Mouse (Mus musculus) hematopoietic multipotent progenitor cell, adult 10-12 weeks (in vitro differentiated cells): ENCODE measurements around the gene Mup1. TPM values are rescaled to one million over a fixed set of nuclear protein-coding genes. Genes with fewer than 3 reads are reported as not detected.

Source experiments
- polyA plus RNA-seq: library from polyadenylated mRNA; stranded (reverse); fragments of >175 nt; gene quantifications from 2 replicates; pipeline ENCODE4 v1.2.3, GENCODE M21; 2012; ENCODE audit warnings: low replicate concordance

Gene Mup1
- not detected in 2 replicates for polyA plus RNA-seq

DNA sequence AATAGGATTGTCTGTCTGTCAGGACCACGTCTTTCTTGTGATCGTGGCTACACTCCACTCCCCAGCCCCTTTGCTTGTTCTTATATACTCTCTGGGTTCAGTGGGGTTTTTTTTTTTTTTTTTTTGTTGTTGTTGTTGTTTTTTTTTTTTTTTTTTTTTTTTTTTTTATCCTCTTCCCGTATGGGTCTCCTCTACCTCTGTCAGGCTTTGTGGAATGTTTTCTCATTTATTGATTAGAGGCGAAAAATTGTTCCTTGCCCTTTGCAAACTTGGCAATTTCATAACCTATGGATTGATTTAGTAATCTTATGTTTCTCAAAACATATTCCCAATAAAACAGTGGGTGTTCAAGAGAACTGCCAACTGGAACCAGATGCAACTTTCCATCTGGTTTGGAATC, at the start of gene Mup1:
Mup1 (minus strand) TSS at position 101 of the 400 bp plus-strand sequence.

Other genes with a start within 250 kb of the Mup1 start
- gene Mup9, start 80.0 kb downstream of the Mup1 start, polyA plus RNA-seq = not detected in 2 replicates
- not detected in 2 replicates for gene Mup10, start 80.2 kb upstream of the Mup1 start, polyA plus RNA-seq
- gene Mup11, start 160.5 kb upstream of the Mup1 start, polyA plus RNA-seq = not detected in 2 replicates
- not detected in 2 replicates for gene Mup12, start 239.4 kb upstream of the Mup1 start, polyA plus RNA-seq